Mouse (Mus musculus) spleen, adult 2 months (tissue): ENCODE measurements around the gene Fam131c.

Experiments
- CTCF ChIP-seq: fragments of 200-500 bp; IDR thresholded peaks from 2 replicates; pipeline ENCODE4 v1.5.1; 2011; ENCODE audit warnings: mild to moderate bottlenecking, inconsistent platforms; ENCODE audit not compliant: insufficient read depth, insufficient read length, insufficient replicate concordance; ENCODE audit errors: extremely low read depth
- POLR2A ChIP-seq: fragments of 200-500 bp; IDR thresholded peaks from 2 replicates; pipeline ENCODE4 v1.6.1; 2011; ENCODE audit warnings: low read depth, low read length, inconsistent platforms

DNA sequence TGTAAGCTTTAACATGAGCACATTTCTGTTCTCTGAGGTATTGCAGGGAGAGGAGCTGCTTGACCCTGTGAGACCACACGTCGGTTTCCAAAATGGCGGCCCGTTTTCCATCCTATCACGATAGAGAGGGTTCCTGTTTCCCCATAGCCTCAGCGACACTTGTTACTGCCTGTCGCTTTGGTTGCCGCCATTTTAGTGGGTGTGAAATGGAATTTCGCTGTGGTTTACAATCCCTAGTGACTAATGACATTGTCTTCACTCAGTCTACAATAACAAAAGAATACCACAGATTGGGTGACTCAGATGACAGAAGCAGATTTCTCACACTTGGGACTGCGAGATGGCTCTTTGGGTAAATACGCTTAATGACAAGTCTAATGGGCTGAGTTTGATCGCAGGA is 22.8 kb upstream of the Fam131c start:
- TF ChIP-seq CTCF (no peak), POLR2A (no peak)
